Mouse (Mus musculus): ENCODE measurements around the gene Dpf1. TPM values are rescaled to one million over a fixed set of nuclear protein-coding genes. Genes with fewer than 3 reads are reported as not detected.
A peak's percentile ranks its signal among the peaks of the same experiment; 100 is the strongest.

Gene Dpf1
- 201 and 213 TPM in 2 replicates for polyA plus RNA-seq (2015; fragmentation: Nextera tagmentation; extraction: Ambion mirVana)

GRCm38 (mm10) chr7:29303738-29304462, at the start of gene Dpf1:
Dpf1 (plus strand) TSS chr7:29303951.
- peak; percentile 88 for ATAC-seq
- Histone ChIP-seq H3K4me1 (replicated peaks) (peaks cover 52% of the 10 kb centered on the region), H3K9ac (replicated peaks) (peak within 1 kb of the TSS; percentile 88), H3K9me3 (no peaks in the 10 kb centered on the region), H3K36me3 (no peaks in the 10 kb centered on the region), H3K27ac (peak within 1 kb of the TSS; percentile 96), H3K4me3 (replicated peaks) (peak within 1 kb of the TSS; percentile 75), H3K27me3 (no peaks in the 10 kb centered on the region), H3K4me2 (replicated peaks) (peak within 1 kb of the TSS; percentile 92)
- WGBS: under 1% methylated on average over 63 of the region's 67 CpGs

GRCm38 (mm10) chr7:29255875-29256274, 47.9 kb upstream of the Dpf1 start:
- Histone ChIP-seq H3K27me3 (no peaks in the 10 kb centered on the region), H3K36me3 (no peaks in the 10 kb centered on the region)

DNA sequence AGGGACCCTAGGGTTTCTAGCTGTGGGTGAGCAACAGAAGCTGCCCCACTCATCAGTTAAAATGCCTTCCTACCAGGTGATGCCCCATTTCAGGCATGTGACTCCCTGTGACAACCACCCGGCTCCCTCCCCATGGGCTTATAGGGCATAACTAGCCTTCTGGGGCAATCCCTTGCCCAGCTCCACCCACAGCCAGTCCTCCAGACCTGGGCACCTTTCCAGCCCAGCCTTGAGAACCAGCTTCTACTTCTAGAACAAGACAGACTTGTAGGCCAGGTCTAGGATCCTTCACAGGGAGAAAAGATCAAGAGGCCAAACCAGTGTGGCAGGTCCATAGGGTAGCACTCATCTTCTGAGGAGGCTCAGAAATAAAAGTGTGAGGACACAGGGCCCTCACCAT, 46.4 kb upstream of the Dpf1 start:
- Histone ChIP-seq H3K27me3 (no peaks in the 10 kb centered on the region), H3K4me2 (replicated peaks) (no peak overlapping the region), H3K27ac (no peak overlapping the region), H3K36me3 (no peaks in the 10 kb centered on the region), H3K9me3 (no peaks in the 10 kb centered on the region), H3K4me3 (replicated peaks) (no peak overlapping the region), H3K4me1 (replicated peaks) (peaks cover 11% of the 10 kb centered on the region), H3K9ac (replicated peaks) (no peak overlapping the region)
- 84% methylated on average over 1 of the region's 1 CpGs for WGBS
- no peak for ATAC-seq

More at GRCm38 (mm10) chr7:29255875-29256274, 47.9 kb upstream of the Dpf1 start:
- Histone ChIP-seq H3K27ac (no peak overlapping the region), H3K4me2 (replicated peaks) (no peak overlapping the region), H3K9me3 (no peaks in the 10 kb centered on the region), H3K4me3 (replicated peaks) (no peak overlapping the region), H3K4me1 (replicated peaks) (peaks cover 11% of the 10 kb centered on the region), H3K9ac (replicated peaks) (no peak overlapping the region)
- WGBS: 80% methylated on average over 4 of the region's 4 CpGs
- no peak for ATAC-seq

GRCm38 (mm10) chr7:29259781-29260730, 43.7 kb upstream of the Dpf1 start:
- Histone ChIP-seq H3K9ac (replicated peaks) (no peak overlapping the region), H3K4me2 (replicated peaks) (no peak overlapping the region), H3K4me1 (replicated peaks) (peaks cover 11% of the 10 kb centered on the region), H3K27me3 (no peaks in the 10 kb centered on the region), H3K36me3 (no peaks in the 10 kb centered on the region), H3K9me3 (no peaks in the 10 kb centered on the region), H3K4me3 (replicated peaks) (no peak overlapping the region), H3K27ac (peak overlapping the region; percentile 26; the same call in 1 of the 2 replicates)
- ATAC-seq: peak; percentile 60
- 73% methylated on average over 10 of the region's 10 CpGs for WGBS

GRCm38 (mm10) chr7:29262151-29262550, 41.6 kb upstream of the Dpf1 start:
- Histone ChIP-seq H3K4me3 (replicated peaks) (no peak overlapping the region), H3K9ac (replicated peaks) (no peak overlapping the region), H3K27me3 (no peaks in the 10 kb centered on the region), H3K27ac (no peak overlapping the region), H3K36me3 (no peaks in the 10 kb centered on the region), H3K4me1 (replicated peaks) (peaks cover 11% of the 10 kb centered on the region), H3K4me2 (replicated peaks) (no peak overlapping the region), H3K9me3 (no peaks in the 10 kb centered on the region)
- ATAC-seq: no peak
- 83% methylated on average over 6 of the region's 6 CpGs for WGBS

DNA sequence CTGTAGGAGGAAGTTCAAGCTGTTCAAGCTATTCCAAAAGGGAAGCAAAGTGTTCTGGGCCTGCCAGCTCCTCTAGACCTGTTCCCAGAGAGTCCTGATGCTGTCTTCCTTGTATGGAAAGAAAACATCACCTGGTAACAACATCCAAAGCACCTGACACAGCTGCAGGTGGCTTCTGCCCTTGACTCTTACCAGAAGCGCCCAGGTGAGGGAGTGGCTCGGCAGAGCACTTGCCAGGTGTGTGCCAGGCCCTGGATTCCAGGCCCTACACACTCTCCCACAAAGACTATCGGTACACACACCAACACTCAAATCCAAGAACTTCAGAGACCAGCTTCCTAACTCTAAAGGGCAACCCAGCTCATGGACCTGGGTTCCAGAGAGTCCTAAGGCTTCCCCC, 39.9 kb upstream of the Dpf1 start:
- Histone ChIP-seq H3K36me3 (no peaks in the 10 kb centered on the region), H3K4me2 (replicated peaks) (no peak overlapping the region), H3K4me3 (replicated peaks) (no peak overlapping the region), H3K9ac (replicated peaks) (no peak overlapping the region), H3K27me3 (no peaks in the 10 kb centered on the region), H3K4me1 (replicated peaks) (peaks cover 11% of the 10 kb centered on the region), H3K9me3 (no peaks in the 10 kb centered on the region), H3K27ac (no peak overlapping the region)
- 89% methylated on average over 3 of the region's 3 CpGs for WGBS
- ATAC-seq: no peak

DNA sequence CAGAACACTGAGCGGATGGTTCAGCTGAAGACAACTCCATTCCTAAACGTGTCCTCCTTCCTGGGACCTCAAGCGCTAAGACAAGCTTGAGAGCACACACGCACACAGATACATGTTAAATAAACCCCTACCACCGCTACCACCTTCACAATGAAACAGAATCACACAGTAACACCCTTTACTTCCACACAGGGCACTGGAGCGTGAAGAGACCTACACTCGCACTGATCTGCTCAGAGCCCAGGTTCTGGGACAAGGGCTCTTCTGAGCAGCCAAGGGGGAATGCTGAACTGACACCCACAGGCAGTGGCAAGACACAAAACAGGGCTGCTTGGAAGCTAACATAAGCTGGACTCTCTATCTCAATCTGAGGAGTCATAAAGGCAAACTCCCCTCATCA, 38.1 kb upstream of the Dpf1 start:
- Histone ChIP-seq H3K9me3 (no peaks in the 10 kb centered on the region), H3K27me3 (no peaks in the 10 kb centered on the region), H3K9ac (replicated peaks) (no peak overlapping the region), H3K4me3 (replicated peaks) (no peak overlapping the region), H3K36me3 (no peaks in the 10 kb centered on the region), H3K4me2 (replicated peaks) (no peak overlapping the region), H3K4me1 (replicated peaks) (no peaks in the 10 kb centered on the region), H3K27ac (no peak overlapping the region)
- 78% methylated on average over 7 of the region's 7 CpGs for WGBS
- ATAC-seq: no peak

DNA sequence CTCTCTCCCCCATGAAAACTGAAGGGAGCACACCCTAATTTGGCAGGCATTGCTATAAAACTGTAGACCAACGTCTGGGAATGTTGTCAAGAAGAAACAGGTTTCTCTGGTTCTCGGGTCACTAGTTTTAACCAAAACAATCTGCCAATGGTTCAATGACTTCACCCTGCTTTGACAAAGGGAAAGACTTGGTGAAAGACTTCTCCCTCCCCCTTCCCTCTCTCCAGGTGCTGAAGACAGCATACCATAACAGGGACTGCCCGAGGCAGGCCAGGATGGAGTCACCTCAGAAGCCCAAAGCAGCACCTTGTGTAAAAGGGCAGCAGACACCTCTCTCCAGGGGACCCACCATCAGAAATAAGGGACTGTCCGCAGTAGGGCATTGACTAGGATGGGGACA, 36.8 kb upstream of the Dpf1 start:
- H3K9me3 ChIP-seq: no peaks in the 10 kb centered on the region
- WGBS: 68% methylated on average over 4 of the region's 4 CpGs
- H3K4me1 ChIP-seq (replicated peaks): no peaks in the 10 kb centered on the region
- no peaks in the 10 kb centered on the region for H3K27me3 ChIP-seq
- H3K36me3 ChIP-seq: no peaks in the 10 kb centered on the region
- H3K9ac ChIP-seq (replicated peaks): no peak overlapping the region
- ATAC-seq: no peak
- H3K4me3 ChIP-seq (replicated peaks): no peak overlapping the region
- no peak overlapping the region for H3K4me2 ChIP-seq (replicated peaks)
- H3K27ac ChIP-seq: no peak overlapping the region

GRCm38 (mm10) chr7:29270445-29270844, 33.3 kb upstream of the Dpf1 start:
- no peak for ATAC-seq
- 88% methylated on average over 4 of the region's 4 CpGs for WGBS
- Histone ChIP-seq H3K4me1 (replicated peaks) (no peaks in the 10 kb centered on the region), H3K4me2 (replicated peaks) (no peak overlapping the region), H3K9me3 (no peaks in the 10 kb centered on the region), H3K9ac (replicated peaks) (no peak overlapping the region), H3K27me3 (no peaks in the 10 kb centered on the region), H3K36me3 (no peaks in the 10 kb centered on the region), H3K4me3 (replicated peaks) (no peak overlapping the region), H3K27ac (no peak overlapping the region)

DNA sequence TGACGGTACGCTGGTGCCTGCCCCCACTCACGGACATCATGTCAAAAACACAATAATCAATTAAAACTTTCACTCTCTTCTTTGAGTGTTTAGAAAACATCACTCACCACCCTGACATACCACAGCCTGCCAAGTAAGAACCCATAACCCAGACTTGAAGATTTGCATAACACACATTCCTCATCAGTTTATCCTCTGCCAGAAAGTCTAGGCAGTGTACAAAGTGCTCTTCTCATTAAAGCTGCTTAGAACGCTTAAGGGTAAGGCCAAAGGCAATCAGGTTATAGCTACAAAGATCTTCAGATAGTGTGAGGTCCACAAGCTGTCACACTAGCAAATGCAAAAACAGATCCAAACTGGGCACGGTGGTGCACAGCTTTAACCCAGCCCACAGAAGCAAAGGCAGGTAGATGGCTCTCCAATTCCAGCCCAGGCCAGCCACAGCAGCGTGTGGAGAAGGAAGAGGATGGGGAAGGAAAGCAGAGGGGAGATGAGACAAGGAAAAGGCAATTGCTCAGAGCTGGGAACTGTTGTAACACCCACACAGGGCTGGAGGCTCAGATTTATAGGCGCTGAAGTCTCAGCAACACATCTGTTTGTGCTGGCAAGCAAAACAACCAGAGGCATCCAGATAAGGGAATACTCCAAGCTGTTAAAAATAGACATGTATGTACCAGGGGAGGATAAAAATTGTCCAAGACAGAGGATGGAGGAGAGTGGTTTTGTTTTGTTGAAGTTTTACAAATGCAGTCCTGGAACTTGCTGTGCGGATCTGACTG, 31.9 kb upstream of the Dpf1 start:
- no peak overlapping the region for H3K9ac ChIP-seq (replicated peaks)
- ATAC-seq: no peak
- H3K27ac ChIP-seq: no peak overlapping the region
- H3K4me1 ChIP-seq (replicated peaks): no peaks in the 10 kb centered on the region
- H3K27me3 ChIP-seq: no peaks in the 10 kb centered on the region
- 82% methylated on average over 8 of the region's 8 CpGs for WGBS
- H3K4me2 ChIP-seq (replicated peaks): no peak overlapping the region
- no peaks in the 10 kb centered on the region for H3K9me3 ChIP-seq
- no peak overlapping the region for H3K4me3 ChIP-seq (replicated peaks)
- H3K36me3 ChIP-seq: no peaks in the 10 kb centered on the region

GRCm38 (mm10) chr7:29276715-29277114, 27.0 kb upstream of the Dpf1 start:
- no peak overlapping the region for H3K4me2 ChIP-seq (replicated peaks)
- no peak overlapping the region for H3K4me3 ChIP-seq (replicated peaks)
- H3K36me3 ChIP-seq: no peaks in the 10 kb centered on the region
- no peaks in the 10 kb centered on the region for H3K9me3 ChIP-seq
- ATAC-seq: no peak
- peaks cover 20% of the 10 kb centered on the region for H3K27me3 ChIP-seq
- H3K9ac ChIP-seq (replicated peaks): no peak overlapping the region
- WGBS: 82% methylated on average over 5 of the region's 5 CpGs
- peaks cover 10% of the 10 kb centered on the region for H3K4me1 ChIP-seq (replicated peaks)
- H3K27ac ChIP-seq: no peak overlapping the region
